Mouse (Mus musculus) c-Kit-positive CD71-positive TER-119-negative erythroid progenitor cells, embryonic 14.5 days (primary cell): ENCODE measurements around the gene Aff1.

ENCODE experiments used
- DNase-seq: peaks from one replicate; pipeline ENCODE4 v3.0.0-alpha.2; 2013; ENCODE audit warnings: low read depth

The Aff1 gene

GRCm38 (mm10) chr5:103838550-103839264 is 146.5 kb downstream of the Aff1 start:
- DNase-seq: no peak

GRCm38 (mm10) chr5:103839265-103839626 is 147.1 kb downstream of the Aff1 start:
- no peak for DNase-seq

GRCm38 (mm10) chr5:103843938-103844337 is 151.8 kb downstream of the Aff1 start:
- DNase-seq: peak; percentile 21

- DNase-seq: no peak
Measured at GRCm38 (mm10) chr5:103845418-103846153, 153.4 kb downstream of the Aff1 start.

- no peak for DNase-seq
Measured at GRCm38 (mm10) chr5:103846154-103846551, 154.0 kb downstream of the Aff1 start.

- no peak for DNase-seq
Measured at GRCm38 (mm10) chr5:103846609-103847008, 154.4 kb downstream of the Aff1 start.

- no peak for DNase-seq
Measured at GRCm38 (mm10) chr5:103848546-103848945, 156.4 kb downstream of the Aff1 start.

GRCm38 (mm10) chr5:103852756-103853549 is 160.8 kb downstream of the Aff1 start:
- no peak for DNase-seq

- no peak for DNase-seq
Measured at GRCm38 (mm10) chr5:103854041-103854806, 162.1 kb downstream of the Aff1 start.

- no peak for DNase-seq
Measured at GRCm38 (mm10) chr5:103854807-103855194, 162.6 kb downstream of the Aff1 start.

- DNase-seq: no peak
Measured at GRCm38 (mm10) chr5:103855483-103856211, 163.5 kb downstream of the Aff1 start.

- DNase-seq: peak; percentile 33
Measured at GRCm38 (mm10) chr5:103856286-103857009, 164.3 kb downstream of the Aff1 start.

- DNase-seq: no peak
Measured at GRCm38 (mm10) chr5:103857151-103857550, 165.0 kb downstream of the Aff1 start.

- DNase-seq: no peak
Measured at GRCm38 (mm10) chr5:103860622-103861021, 168.4 kb downstream of the Aff1 start.

GRCm38 (mm10) chr5:103863759-103864158 is 171.6 kb downstream of the Aff1 start:
- DNase-seq: no peak

- no peak for DNase-seq
Measured at GRCm38 (mm10) chr5:103889766-103890165, 197.6 kb downstream of the Aff1 start.

GRCm38 (mm10) chr5:103898310-103898709 is 206.1 kb downstream of the Aff1 start:
- no peak for DNase-seq
